Mouse (Mus musculus): ENCODE data around the gene Hic1. TPM values are rescaled to one million over a fixed set of nuclear protein-coding genes. Genes with fewer than 3 reads are reported as not detected.

Hic1 gene
- polyA plus RNA-seq, 1 experiment from 2014 or later, result 2.8 TPM

GRCm38 (mm10) chr11:75164051-75164450 lies 5.3 kb downstream of the Hic1 start:
- Histone ChIP-seq H3K36me3 (replicated peaks) (peaks cover 10% of the 10 kb centered on the region; the same call in 1 of the 2 replicates), H3K4me1 (peaks cover 38% of the 10 kb centered on the region), H3K4me2 (no peak overlapping the region), H3K27ac (no peak overlapping the region), H3K9ac (no peak overlapping the region), H3K27me3 (replicated peaks) (peaks cover 65% of the 10 kb centered on the region), H3K4me3 (no peak overlapping the region), H3K9me3 (no peaks in the 10 kb centered on the region)
- ATAC-seq (replicated peaks), result no peak
- 72% methylated on average over 2 of the region's 2 CpGs for WGBS

DNA sequence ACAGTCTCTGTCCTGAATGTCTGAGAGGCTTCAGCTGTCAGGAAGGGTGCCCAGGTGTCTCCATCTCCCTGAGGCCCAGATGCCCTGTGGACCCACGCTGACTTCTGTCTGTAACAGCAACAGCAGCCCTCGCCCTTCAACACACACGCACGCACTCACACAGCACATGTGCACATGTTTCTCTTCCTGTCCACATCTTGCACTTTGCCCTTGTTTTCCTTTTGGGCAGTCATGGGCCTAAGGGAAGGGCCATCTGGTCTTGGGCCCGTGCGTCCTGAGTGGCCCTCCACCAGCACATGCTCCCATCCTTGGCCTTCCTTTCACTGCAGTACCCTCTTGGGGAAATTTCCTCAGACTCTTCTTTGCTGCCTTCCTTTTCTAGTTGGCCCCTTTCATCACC lies 5.9 kb downstream of the Hic1 start:
- no peak overlapping the region for H3K27ac ChIP-seq
- H3K36me3 ChIP-seq (replicated peaks), result peaks cover 10% of the 10 kb centered on the region; the same call in 1 of the 2 replicates
- no peak overlapping the region for H3K4me3 ChIP-seq
- H3K9me3 ChIP-seq, result no peaks in the 10 kb centered on the region
- H3K4me1 ChIP-seq, result peaks cover 31% of the 10 kb centered on the region
- 94% methylated on average over 6 of the region's 6 CpGs for WGBS
- H3K4me2 ChIP-seq, result no peak overlapping the region
- no peak for ATAC-seq (replicated peaks)
- H3K27me3 ChIP-seq (replicated peaks), result peaks cover 58% of the 10 kb centered on the region
- H3K9ac ChIP-seq, result no peak overlapping the region

DNA sequence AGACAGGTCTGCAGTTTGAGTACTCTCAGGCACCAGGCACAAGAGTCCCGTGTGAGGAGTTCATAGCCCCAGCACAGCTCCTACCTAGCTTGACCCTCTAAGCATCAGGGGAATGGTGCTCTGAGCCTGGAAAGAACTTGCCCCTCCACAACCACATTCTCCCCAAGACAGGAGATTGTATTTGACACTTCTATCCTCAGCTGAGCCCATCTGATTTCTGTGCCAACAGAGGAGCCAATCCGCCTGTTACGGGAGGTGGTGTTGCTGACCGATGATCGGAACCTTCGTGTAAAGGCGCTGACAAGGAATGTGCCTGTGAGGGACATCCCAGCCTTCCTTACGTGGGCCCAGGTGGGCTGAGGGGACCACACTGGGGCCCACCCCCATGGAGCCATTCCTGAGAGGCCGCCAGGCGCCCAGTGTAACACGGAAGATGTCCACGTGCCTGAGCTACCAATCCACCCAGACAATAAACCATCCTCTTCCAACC lies 6.7 kb downstream of the Hic1 start:
- ATAC-seq (replicated peaks), result no peak
- WGBS, result 91% methylated on average over 12 of the region's 12 CpGs

GRCm38 (mm10) chr11:75161417-75162008 lies 7.8 kb downstream of the Hic1 start:
- H3K36me3 ChIP-seq (replicated peaks), result peaks cover 10% of the 10 kb centered on the region; the same call in 1 of the 2 replicates
- 77% methylated on average over 4 of the region's 4 CpGs for WGBS
- peaks cover 40% of the 10 kb centered on the region for H3K27me3 ChIP-seq (replicated peaks)
- H3K9ac ChIP-seq, result no peak overlapping the region
- no peak for ATAC-seq (replicated peaks)
- H3K4me2 ChIP-seq, result no peak overlapping the region
- peaks cover 13% of the 10 kb centered on the region for H3K4me1 ChIP-seq
- no peaks in the 10 kb centered on the region for H3K9me3 ChIP-seq
- H3K4me3 ChIP-seq, result no peak overlapping the region
- no peak overlapping the region for H3K27ac ChIP-seq

More for the DNA sequence above, 6.7 kb downstream of the Hic1 start:
- Histone ChIP-seq H3K27me3 (replicated peaks) (peaks cover 51% of the 10 kb centered on the region), H3K4me1 (peaks cover 24% of the 10 kb centered on the region), H3K9me3 (no peaks in the 10 kb centered on the region), H3K27ac (no peak overlapping the region), H3K4me2 (no peak overlapping the region), H3K36me3 (replicated peaks) (peaks cover 10% of the 10 kb centered on the region; the same call in 1 of the 2 replicates), H3K4me3 (no peak overlapping the region), H3K9ac (no peak overlapping the region)

GRCm38 (mm10) chr11:75160954-75161353 lies 8.4 kb downstream of the Hic1 start:
- no peak overlapping the region for H3K9ac ChIP-seq
- H3K27me3 ChIP-seq (replicated peaks), result peaks cover 35% of the 10 kb centered on the region
- ATAC-seq (replicated peaks), result no peak
- WGBS, result 89% methylated on average over 7 of the region's 7 CpGs
- H3K9me3 ChIP-seq, result no peaks in the 10 kb centered on the region
- no peak overlapping the region for H3K4me3 ChIP-seq
- H3K4me1 ChIP-seq, result peaks cover 8% of the 10 kb centered on the region
- no peak overlapping the region for H3K4me2 ChIP-seq
- no peak overlapping the region for H3K27ac ChIP-seq
- H3K36me3 ChIP-seq (replicated peaks), result peaks cover 10% of the 10 kb centered on the region; the same call in 1 of the 2 replicates

GRCm38 (mm10) chr11:75159564-75159963 lies 9.8 kb downstream of the Hic1 start:
- ATAC-seq (replicated peaks), result no peak
- H3K4me3 ChIP-seq, result no peak overlapping the region
- H3K9ac ChIP-seq, result no peak overlapping the region

DNA sequence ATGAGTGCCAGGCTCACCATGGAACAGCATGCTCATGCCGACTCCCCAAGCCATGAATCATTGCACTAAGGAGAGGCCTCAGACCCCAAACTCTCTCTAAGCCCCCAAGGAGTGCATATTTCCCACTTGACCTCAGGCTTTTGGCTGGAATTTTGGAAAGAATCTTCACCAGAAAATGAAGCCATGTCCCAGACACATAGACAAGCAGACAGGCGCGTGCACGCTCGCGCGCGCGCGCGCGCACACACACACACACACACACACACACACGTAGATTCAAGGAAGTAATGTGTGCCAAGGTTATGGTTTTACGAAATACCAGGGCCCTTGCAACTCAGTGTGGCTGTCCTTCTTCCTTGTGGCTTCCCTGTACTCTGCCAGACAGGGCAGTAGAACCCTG lies 10.9 kb downstream of the Hic1 start:
- Histone ChIP-seq H3K36me3 (replicated peaks) (peaks cover 10% of the 10 kb centered on the region; the same call in 1 of the 2 replicates), H3K4me2 (no peak overlapping the region), H3K9me3 (no peaks in the 10 kb centered on the region), H3K27ac (no peak overlapping the region), H3K27me3 (replicated peaks) (peaks cover 9% of the 10 kb centered on the region), H3K4me3 (no peak overlapping the region), H3K9ac (no peak overlapping the region), H3K4me1 (no peaks in the 10 kb centered on the region)
- ATAC-seq (replicated peaks), result no peak
- 96% methylated on average over 14 of the region's 14 CpGs for WGBS

More at GRCm38 (mm10) chr11:75159564-75159963, 9.8 kb downstream of the Hic1 start:
- 74% methylated on average over 2 of the region's 2 CpGs for WGBS
- Histone ChIP-seq H3K9me3 (no peaks in the 10 kb centered on the region), H3K4me2 (no peak overlapping the region), H3K27ac (no peak overlapping the region), H3K4me1 (no peaks in the 10 kb centered on the region), H3K36me3 (replicated peaks) (peaks cover 10% of the 10 kb centered on the region; the same call in 1 of the 2 replicates), H3K27me3 (replicated peaks) (peaks cover 21% of the 10 kb centered on the region)

- Histone ChIP-seq H3K4me3 (no peak overlapping the region), H3K27me3 (replicated peaks) (peaks cover 5% of the 10 kb centered on the region; the same call in 1 of the 2 replicates), H3K4me1 (no peaks in the 10 kb centered on the region), H3K4me2 (no peak overlapping the region), H3K27ac (no peak overlapping the region), H3K36me3 (replicated peaks) (peaks cover 8% of the 10 kb centered on the region; the same call in 1 of the 2 replicates), H3K9me3 (no peaks in the 10 kb centered on the region), H3K9ac (no peak overlapping the region)
- ATAC-seq (replicated peaks), result no peak
- 51% methylated on average over 2 of the region's 2 CpGs for WGBS
These were observed 11.4 kb downstream of the Hic1 start for GRCm38 (mm10) chr11:75157901-75158300.

DNA sequence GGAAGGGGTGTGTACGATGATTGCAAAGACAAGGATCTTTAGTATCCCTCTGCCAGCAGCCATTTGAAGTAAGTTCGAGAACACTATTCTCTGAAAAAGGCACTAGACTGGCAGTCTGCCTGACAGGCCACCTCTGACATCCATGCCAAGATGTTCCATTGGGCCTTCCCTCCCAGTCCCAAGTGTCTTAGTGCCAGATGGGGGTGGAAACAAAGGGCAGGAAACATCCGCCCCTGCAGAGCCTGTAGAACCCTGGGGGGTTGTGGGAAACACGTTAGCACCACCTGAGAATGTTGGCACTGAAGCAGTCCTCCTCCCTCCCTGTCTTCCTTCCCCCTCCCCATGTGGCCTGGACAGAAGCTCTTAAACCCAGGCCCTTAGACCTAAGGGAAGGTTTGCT lies 12.3 kb downstream of the Hic1 start:
- Histone ChIP-seq H3K36me3 (replicated peaks) (peaks cover 7% of the 10 kb centered on the region; the same call in 1 of the 2 replicates), H3K4me1 (no peaks in the 10 kb centered on the region), H3K4me3 (no peak overlapping the region), H3K9me3 (no peaks in the 10 kb centered on the region), H3K27ac (no peak overlapping the region), H3K4me2 (no peak overlapping the region), H3K27me3 (replicated peaks) (no peaks in the 10 kb centered on the region), H3K9ac (no peak overlapping the region)
- WGBS, result 62% methylated on average over 4 of the region's 4 CpGs
- no peak for ATAC-seq (replicated peaks)

DNA sequence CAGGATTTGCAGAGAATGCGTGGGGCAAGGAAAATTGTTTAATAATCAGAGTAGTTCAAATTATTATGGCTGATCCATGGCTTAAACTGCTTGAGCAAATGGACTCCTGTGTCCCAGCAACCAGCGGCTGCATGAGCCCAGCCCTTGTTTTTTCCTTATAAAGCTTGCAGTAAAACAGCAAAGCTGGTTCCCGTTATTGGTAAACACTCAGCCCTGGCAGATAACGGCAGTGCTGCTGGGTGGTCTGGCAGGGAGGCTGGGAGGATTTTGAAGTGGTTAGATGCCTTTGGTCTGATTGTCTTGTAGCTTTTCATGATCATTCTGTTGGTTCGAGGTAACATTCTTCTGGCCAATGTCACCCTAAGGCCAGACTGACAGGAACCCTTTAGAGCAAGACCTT lies 12.9 kb downstream of the Hic1 start:
- Histone ChIP-seq H3K36me3 (replicated peaks) (peaks cover 7% of the 10 kb centered on the region; the same call in 1 of the 2 replicates), H3K4me3 (no peak overlapping the region), H3K9ac (no peak overlapping the region), H3K27me3 (replicated peaks) (no peaks in the 10 kb centered on the region), H3K4me2 (no peak overlapping the region), H3K4me1 (no peaks in the 10 kb centered on the region), H3K9me3 (no peaks in the 10 kb centered on the region), H3K27ac (no peak overlapping the region)
- no peak for ATAC-seq (replicated peaks)
- 77% methylated on average over 5 of the region's 5 CpGs for WGBS

GRCm38 (mm10) chr11:75155985-75156384 lies 13.3 kb downstream of the Hic1 start:
- H3K27ac ChIP-seq, result no peak overlapping the region
- 81% methylated on average over 6 of the region's 6 CpGs for WGBS
- no peak overlapping the region for H3K9ac ChIP-seq
- no peaks in the 10 kb centered on the region for H3K9me3 ChIP-seq
- no peak overlapping the region for H3K4me2 ChIP-seq
- no peaks in the 10 kb centered on the region for H3K4me1 ChIP-seq
- no peak for ATAC-seq (replicated peaks)
- H3K4me3 ChIP-seq, result no peak overlapping the region
- H3K36me3 ChIP-seq (replicated peaks), result peaks cover 7% of the 10 kb centered on the region; the same call in 1 of the 2 replicates
- no peaks in the 10 kb centered on the region for H3K27me3 ChIP-seq (replicated peaks)

GRCm38 (mm10) chr11:75154053-75154585 lies 15.2 kb downstream of the Hic1 start:
- Histone ChIP-seq H3K27me3 (replicated peaks) (no peaks in the 10 kb centered on the region), H3K9me3 (no peaks in the 10 kb centered on the region), H3K36me3 (replicated peaks) (peaks cover 12% of the 10 kb centered on the region; the same call in 1 of the 2 replicates), H3K27ac (no peak overlapping the region), H3K9ac (no peak overlapping the region), H3K4me3 (no peak overlapping the region), H3K4me1 (no peaks in the 10 kb centered on the region), H3K4me2 (no peak overlapping the region)
- no peak for ATAC-seq (replicated peaks)
- 76% methylated on average over 6 of the region's 6 CpGs for WGBS
